Comparison of ENCODE assay signal across 8 mouse cellular contexts in the genomic region with DNA sequence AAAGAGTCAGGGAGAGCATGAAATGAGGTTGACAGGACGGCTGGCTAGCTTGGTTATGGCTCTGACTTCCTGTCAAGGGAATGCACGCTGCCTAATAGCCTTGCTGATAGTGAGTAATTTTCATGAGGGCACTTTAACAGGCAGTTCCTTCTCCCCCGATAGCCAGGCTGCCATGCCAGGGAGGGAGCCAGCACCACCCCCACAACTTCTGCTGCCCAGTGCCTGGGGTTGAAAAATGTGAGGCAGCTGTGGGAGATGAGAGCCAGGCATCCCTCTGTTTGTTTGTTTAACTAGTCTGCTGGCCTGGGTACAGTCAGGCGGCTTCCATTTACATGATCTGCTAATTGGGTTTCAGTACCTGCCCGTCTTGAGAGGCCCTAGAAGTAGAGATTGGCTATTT.
DNase-seq lines count a peak whose midpoint lies in the region; ATAC-seq and TF ChIP-seq lines count a peak whose summit lies in the region.

No protein-coding gene starts in this region.

- no peak overlapping the region for H3K4me2 ChIP-seq in hindbrain, embryonic 12.5 days (replicated peaks)
- no peak overlapping the region; the same call in 1 of the 2 replicates for H3K4me2 ChIP-seq in embryonic facial prominence, embryonic 15.5 days (replicated peaks)
- H3K4me2 ChIP-seq in hindbrain, postnatal 0 days (ENCODE audit: low read depth, low read length), result peak overlapping the region; percentile 29

- H3K4me1 ChIP-seq in hindbrain, embryonic 10.5 days (replicated peaks), result peaks cover 5% of the 10 kb centered on the region
- H3K4me1 ChIP-seq in hindbrain, embryonic 12.5 days, result peaks cover 9% of the 10 kb centered on the region; the same call in 1 of the 2 replicates
- peaks cover 27% of the 10 kb centered on the region for H3K4me1 ChIP-seq in embryonic facial prominence, embryonic 15.5 days
- peaks cover 4% of the 10 kb centered on the region; the same call in 1 of the 2 replicates for H3K4me1 ChIP-seq in hindbrain, postnatal 0 days (ENCODE audit: insufficient read depth, low read length)

- H3K27me3 ChIP-seq in hindbrain, embryonic 10.5 days (ENCODE audit: insufficient read depth, poor library complexity, severe bottlenecking), result no peaks in the 10 kb centered on the region
- no peaks in the 10 kb centered on the region for H3K27me3 ChIP-seq in hindbrain, embryonic 12.5 days
- H3K27me3 ChIP-seq in embryonic facial prominence, embryonic 15.5 days, result no peaks in the 10 kb centered on the region
- no peaks in the 10 kb centered on the region for H3K27me3 ChIP-seq in hindbrain, postnatal 0 days (ENCODE audit: insufficient read depth, low read length)

- H3K4me3 ChIP-seq in hindbrain, embryonic 10.5 days, result no peak overlapping the region
- no peak overlapping the region for H3K4me3 ChIP-seq in hindbrain, embryonic 12.5 days
- no peak overlapping the region for H3K4me3 ChIP-seq in embryonic facial prominence, embryonic 15.5 days (replicated peaks)
- H3K4me3 ChIP-seq in hindbrain, postnatal 0 days (ENCODE audit: low read length), result no peak overlapping the region

- WGBS in hindbrain, embryonic 10.5 days, result 45% methylated on average over 5 of the region's 5 CpGs
- WGBS in hindbrain, embryonic 12.5 days, result 47% methylated on average over 5 of the region's 5 CpGs
- 13% methylated on average over 5 of the region's 5 CpGs for WGBS in embryonic facial prominence, embryonic 15.5 days
- WGBS in hindbrain, postnatal 0 days, result 21% methylated on average over 5 of the region's 5 CpGs

- no peak for TF ChIP-seq CTCF in hindbrain, postnatal 0 days (IDR thresholded peaks at IDR 0.05; ENCODE audit: low read depth)

- H3K9ac ChIP-seq in hindbrain, embryonic 12.5 days, result no peak overlapping the region
- H3K9ac ChIP-seq in embryonic facial prominence, embryonic 15.5 days, result no peak overlapping the region
- H3K9ac ChIP-seq in hindbrain, postnatal 0 days (replicated peaks; ENCODE audit: low read length), result no peak overlapping the region

- no peak for ATAC-seq in hindbrain, embryonic 12.5 days (ENCODE audit: low FRiP score)
- ATAC-seq in embryonic facial prominence, embryonic 15.5 days (ENCODE audit: insufficient number of reproducible peaks, low FRiP score, low TSS enrichment, low read depth), result 0 out of 2 replicates have a peak, but pooled peaks have one; percentile 29
- peak; percentile 64 for ATAC-seq in hindbrain, postnatal 0 days
- ATAC-seq in granulocyte monocyte progenitor cell, adult 5-6 weeks (replicated peaks; ENCODE audit: poor library complexity, severe bottlenecking), result no peak

- no peak for DNase-seq in hindbrain, embryonic 10.5 days (ENCODE audit: low spot score)
- peak; percentile 71 for DNase-seq in MN1 (ENCODE audit: low spot score)
- DNase-seq in hindbrain, postnatal 0 days (ENCODE audit: low spot score), result peak; percentile 58
- DNase-seq in lung, postnatal 4 days, result peak; percentile 21 to 65
- DNase-seq in right cerebral cortex, postnatal 25 days, result no peak

- H3K36me3 ChIP-seq in hindbrain, embryonic 10.5 days, result no peaks in the 10 kb centered on the region
- H3K36me3 ChIP-seq in hindbrain, embryonic 12.5 days, result no peaks in the 10 kb centered on the region
- H3K36me3 ChIP-seq in embryonic facial prominence, embryonic 15.5 days, result no peaks in the 10 kb centered on the region
- H3K36me3 ChIP-seq in hindbrain, postnatal 0 days (ENCODE audit: insufficient read depth, low read length), result no peaks in the 10 kb centered on the region

- H3K9me3 ChIP-seq in hindbrain, embryonic 10.5 days, result no peaks in the 10 kb centered on the region
- H3K9me3 ChIP-seq in hindbrain, embryonic 12.5 days (replicated peaks), result no peaks in the 10 kb centered on the region
- no peaks in the 10 kb centered on the region for H3K9me3 ChIP-seq in embryonic facial prominence, embryonic 15.5 days (replicated peaks)
- H3K9me3 ChIP-seq in hindbrain, postnatal 0 days (ENCODE audit: low read length), result no peaks in the 10 kb centered on the region; the same call in 1 of the 2 replicates

- H3K27ac ChIP-seq in hindbrain, embryonic 10.5 days, result 0 out of 2 replicates have a peak overlapping the region, but pooled peaks have one; percentile 24
- no peak overlapping the region for H3K27ac ChIP-seq in hindbrain, embryonic 12.5 days
- peak overlapping the region; percentile 59; the same call in 1 of the 2 replicates for H3K27ac ChIP-seq in embryonic facial prominence, embryonic 15.5 days (replicated peaks)
- H3K27ac ChIP-seq in hindbrain, postnatal 0 days, result 0 out of 2 replicates have a peak overlapping the region, but pooled peaks have one; percentile 5

Comparison
In these comparisons a context has a peak if more than half of its experiments do, and no peak if none do; other contexts are left out.
1. DNase-seq: peak in MN1 (single experiment), hindbrain, postnatal 0 days (single experiment) and lung, postnatal 4 days (2 of 2); none in hindbrain, embryonic 10.5 days (single experiment) and right cerebral cortex, postnatal 25 days (single experiment).
2. ATAC-seq: peak in embryonic facial prominence, embryonic 15.5 days (single experiment) and hindbrain, postnatal 0 days (single experiment); none in hindbrain, embryonic 12.5 days (single experiment) and granulocyte monocyte progenitor cell, adult 5-6 weeks (single experiment).